Mouse (Mus musculus) thymus, postnatal 0 days (tissue): ENCODE measurements around the gene Unc13d. TPM values are rescaled to one million over a fixed set of nuclear protein-coding genes. Genes with fewer than 3 reads are reported as not detected.

Source experiments
- DNase-seq: peaks from one replicate; pipeline ENCODE4 v3.0.0-alpha.2; 2015; ENCODE audit warnings: low spot score
- polyA plus RNA-seq: library from polyadenylated mRNA; unstranded; fragments of >200 nt; fragmentation: Nextera tagmentation; extraction: Ambion mirVana; gene quantifications from 2 replicates; pipeline ENCODE4 v1.2.1, GENCODE M21; 2015

Gene Unc13d
- polyA plus RNA-seq, 1 experiment from 2014 or later, result 34.7 TPM

GRCm38 (mm10) chr11:116053510-116054229 is 24.1 kb downstream of the Unc13d start:
- no peak for DNase-seq

DNA sequence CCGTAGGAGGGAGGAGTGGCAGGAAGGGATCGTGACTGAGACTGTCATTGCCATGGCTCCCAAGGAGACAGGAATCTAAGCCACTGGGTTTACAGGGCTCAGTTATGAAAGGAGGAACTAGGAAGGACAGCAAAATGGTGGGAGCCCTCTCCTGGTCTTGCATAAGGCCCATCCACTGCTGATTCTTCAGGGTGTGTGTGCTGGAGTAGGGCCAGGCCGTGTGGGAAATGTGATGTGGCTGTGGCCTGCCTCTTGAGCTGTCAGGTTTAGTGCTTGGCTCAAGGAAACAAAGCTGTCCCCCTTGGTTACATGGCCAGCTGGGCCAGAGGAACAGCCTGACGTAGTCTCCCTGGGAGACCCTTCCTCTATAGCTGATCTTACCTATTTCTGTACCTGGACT is 27.6 kb downstream of the Unc13d start:
- no peak for DNase-seq

GRCm38 (mm10) chr11:116049610-116050009 is 28.2 kb downstream of the Unc13d start:
- no peak for DNase-seq

DNA sequence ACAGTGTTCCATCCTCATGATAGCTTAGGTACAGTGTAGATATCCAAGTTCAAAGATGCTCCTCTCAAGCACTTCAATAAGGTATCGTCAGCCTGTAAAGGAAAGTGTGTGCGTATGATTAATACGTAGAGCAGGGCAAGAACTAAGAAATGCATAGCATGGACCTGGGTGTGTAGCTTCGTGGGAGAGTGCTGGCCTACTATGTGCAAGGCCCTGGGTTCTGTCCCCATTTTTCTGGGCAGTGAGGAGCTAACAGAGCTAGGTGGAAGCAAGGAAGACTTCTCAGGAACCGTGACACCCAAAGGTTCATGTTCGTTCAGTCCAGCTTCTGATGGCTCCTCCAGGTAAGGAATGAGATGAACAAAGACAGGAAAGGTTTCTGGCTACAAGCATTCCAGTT is 32.6 kb downstream of the Unc13d start:
- DNase-seq, result no peak

GRCm38 (mm10) chr11:116043286-116043685 is 34.5 kb downstream of the Unc13d start:
- DNase-seq, result no peak

- DNase-seq, result no peak
Measured at GRCm38 (mm10) chr11:116042372-116043138, 35.2 kb downstream of the Unc13d start.

DNA sequence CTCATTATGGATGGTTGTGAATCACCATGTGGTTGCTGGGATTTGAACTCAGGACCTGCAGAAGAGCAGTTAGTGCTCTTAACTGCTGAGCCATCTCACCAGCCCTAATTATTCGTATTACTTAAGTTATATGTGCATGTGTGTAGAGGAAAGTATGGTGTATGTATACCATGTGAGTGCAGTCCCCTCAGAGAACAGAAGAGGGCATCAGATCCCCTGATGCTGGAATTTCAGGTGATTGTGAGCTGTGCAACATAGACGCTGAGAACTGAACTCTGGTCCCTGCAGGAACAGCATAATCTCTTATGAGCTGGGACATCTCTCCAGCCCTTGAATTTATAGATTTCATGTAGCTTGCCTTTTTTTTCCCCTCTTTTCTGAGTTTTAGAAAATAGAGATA is 35.9 kb downstream of the Unc13d start:
- DNase-seq, result no peak

DNA sequence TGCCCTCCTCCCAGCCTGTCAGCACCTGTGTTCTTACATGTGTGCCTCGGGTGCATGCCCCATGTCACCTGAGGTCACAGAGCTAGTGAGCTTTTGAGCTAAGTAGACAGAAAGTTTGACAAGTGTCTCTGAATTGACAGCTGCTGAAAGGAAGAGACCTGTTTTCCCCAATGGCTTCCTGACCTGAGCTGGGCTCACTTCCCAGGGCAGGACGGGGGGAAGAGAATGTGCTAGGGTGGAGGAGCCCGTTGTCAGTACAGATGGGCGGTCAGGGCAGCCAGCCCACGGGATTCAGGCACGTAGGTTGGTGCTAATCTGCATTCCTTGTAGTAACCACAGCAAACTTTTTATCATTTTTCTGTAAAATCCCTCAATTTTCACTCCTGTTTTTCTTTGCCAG is 37.2 kb downstream of the Unc13d start:
- DNase-seq, result no peak

DNA sequence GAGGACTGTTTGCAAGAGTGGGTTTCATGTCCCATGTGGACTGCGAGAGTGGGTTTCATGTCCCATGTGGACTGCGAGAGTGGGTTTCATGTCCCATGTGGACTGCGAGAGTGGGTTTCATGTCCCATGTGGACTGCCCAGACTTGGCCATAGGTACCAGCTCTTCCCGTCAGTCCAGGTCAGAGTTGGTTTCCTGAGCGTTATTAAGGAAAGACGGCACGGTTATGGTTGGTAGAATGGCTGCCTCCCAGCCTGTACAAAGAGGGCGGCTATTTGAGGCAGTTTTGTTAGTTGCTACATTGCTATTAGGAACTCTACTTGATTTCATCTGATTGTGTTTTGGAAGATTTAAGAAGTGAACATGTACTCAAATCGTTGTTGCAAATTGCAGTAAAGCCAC is 39.9 kb downstream of the Unc13d start:
- no peak for DNase-seq

- DNase-seq, result no peak
Measured at GRCm38 (mm10) chr11:116036671-116037070, 41.1 kb downstream of the Unc13d start.

- DNase-seq, result no peak
Measured at GRCm38 (mm10) chr11:116034584-116034983, 43.2 kb downstream of the Unc13d start.

DNA sequence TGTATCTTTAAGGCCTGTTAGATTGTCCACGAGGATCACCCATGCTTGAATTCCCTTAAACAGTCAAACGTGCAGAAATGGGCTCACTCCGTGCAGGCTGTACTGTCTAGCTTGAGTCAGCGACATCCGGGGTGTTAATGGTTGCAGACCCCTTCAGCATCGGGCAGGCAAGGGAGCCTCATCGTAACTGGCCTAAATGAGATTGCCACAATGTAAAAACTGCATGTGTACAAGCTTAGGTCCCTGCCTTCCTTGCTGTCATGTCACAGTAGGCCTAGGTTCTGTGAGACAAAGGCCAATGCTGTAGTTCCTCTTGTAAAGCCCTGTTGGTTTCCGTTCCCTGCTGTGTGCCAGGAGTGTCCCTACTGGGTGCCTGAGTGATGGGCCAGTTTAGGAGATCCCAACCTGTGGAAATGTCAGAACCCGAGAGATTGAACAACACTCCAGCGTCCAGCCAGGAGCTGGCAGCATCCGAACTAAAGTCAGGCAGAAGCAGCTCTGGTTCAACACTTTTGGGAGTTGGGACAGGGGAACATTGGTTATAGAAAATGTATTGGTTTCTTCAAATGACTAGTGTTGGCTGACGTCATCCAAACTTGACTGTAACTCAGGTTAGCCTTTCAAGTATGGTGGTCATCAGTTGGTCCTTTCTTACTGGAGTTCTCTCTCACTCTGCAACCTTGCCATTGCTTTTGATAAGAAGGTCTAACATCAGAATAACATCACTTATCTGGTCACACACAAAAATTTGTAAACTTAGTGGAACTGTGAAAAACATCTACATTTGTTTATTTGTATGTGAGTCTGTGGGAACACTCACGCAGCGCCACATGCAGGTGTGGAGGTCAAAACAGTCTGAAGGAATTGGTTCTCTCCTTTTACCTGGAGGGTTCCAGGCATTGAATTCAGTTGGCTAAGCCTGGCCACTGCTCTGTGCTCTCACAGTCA is 46.6 kb downstream of the Unc13d start:
- DNase-seq, result no peak

- peak; percentile 99 for DNase-seq
Measured at GRCm38 (mm10) chr11:116030088-116030897, 47.5 kb downstream of the Unc13d start, which contains the start of gene Unk. TSS of gene Unk (plus strand) at chr11:116030322.

GRCm38 (mm10) chr11:116029086-116029865 is 48.5 kb downstream of the Unc13d start:
- DNase-seq, result no peak

- no peak for DNase-seq
Measured at GRCm38 (mm10) chr11:116028177-116028865, 49.4 kb downstream of the Unc13d start.

DNA sequence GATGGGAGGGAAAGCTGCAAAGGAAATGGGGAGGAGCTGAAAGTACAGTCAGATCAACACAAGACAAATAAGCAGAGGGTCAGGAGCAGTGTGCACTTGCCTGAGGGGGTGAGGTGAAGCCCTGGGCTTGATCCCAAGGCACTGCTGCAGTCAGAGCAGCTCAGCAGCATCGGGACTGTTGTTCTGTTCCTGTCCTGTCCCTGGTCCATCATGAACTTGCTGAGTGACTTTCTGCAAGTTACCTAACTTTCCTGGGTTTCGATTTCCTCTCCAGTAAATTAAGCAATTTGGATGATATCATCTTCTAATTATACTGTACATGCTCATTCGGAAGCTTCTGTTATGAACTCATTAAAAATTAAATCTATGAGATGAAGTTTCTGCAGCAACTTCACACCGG is 50.0 kb downstream of the Unc13d start, which contains the start of gene H3f3b:
TSS of gene H3f3b (minus strand) at position 207 of the 400 bp plus-strand sequence.
- DNase-seq, result no peak

DNA sequence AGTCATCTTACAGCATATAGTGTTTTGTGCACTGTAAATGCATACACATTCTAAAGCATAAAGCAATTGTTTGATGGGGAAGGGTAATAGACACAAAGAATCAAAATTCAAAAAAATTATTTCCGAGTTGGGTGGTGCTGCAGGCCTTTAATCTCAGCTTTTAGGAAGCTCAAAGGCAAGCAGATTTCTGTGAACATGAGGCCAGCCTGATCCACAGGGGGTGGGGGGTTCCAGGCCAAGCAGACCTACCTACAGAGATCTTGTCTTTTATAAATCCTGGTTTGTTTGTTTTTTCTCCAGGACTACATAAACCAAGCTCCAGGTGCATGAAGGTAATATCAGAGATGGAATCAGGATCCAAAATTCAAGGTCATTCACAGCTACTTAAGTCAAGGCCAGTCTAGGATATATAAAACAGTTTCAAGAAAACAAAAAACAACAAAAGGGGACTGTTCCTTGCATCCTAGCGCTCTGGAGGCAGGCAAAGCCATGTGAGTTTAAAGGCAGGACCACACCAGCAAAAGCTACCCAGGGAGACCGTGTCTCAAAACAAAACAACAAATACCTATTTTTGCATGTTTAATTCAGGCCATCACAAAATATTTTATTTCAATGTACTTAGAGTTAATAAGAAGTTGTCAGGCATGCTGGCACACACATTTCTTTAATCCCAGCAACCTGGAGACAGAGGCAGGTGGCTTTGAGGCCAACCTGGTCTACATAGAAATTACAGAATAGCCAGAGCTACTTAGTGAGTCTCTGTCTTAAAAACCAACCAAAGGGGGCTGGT is 52.5 kb downstream of the Unc13d start:
- no peak for DNase-seq

GRCm38 (mm10) chr11:116024356-116024808 is 53.4 kb downstream of the Unc13d start:
- DNase-seq, result peak; percentile 100
